Mouse (Mus musculus) small intestine, adult 2 months (tissue): ENCODE results near the gene Capzb. TPM values are rescaled to one million over a fixed set of nuclear protein-coding genes. Genes with fewer than 3 reads are reported as not detected.

ENCODE experiments used
- H3K27ac ChIP-seq: fragments of 200-500 bp; 2 replicates; pipeline ENCODE4 v1.5.1; 2012; ENCODE audit warnings: low read depth, low read length, control low read depth, inconsistent platforms; ENCODE audit not compliant: insufficient read depth
- H3K27me3 ChIP-seq: fragments of 200-500 bp; 2 replicates; pipeline ENCODE4 v1.6.1; 2012; ENCODE audit warnings: mild to moderate bottlenecking, moderate library complexity, low read length, inconsistent platforms; ENCODE audit not compliant: control insufficient read depth, insufficient read depth
- H3K36me3 ChIP-seq: fragments of 200-500 bp; 2 replicates; pipeline ENCODE4 v1.6.1; 2012; ENCODE audit warnings: mild to moderate bottlenecking, low read length, control low read depth, inconsistent platforms; ENCODE audit not compliant: control insufficient read depth, insufficient read depth
- H3K4me1 ChIP-seq: fragments of 200-500 bp; 2 replicates; pipeline ENCODE4 v1.6.1; 2012; ENCODE audit warnings: low read length, inconsistent platforms, mixed read lengths; ENCODE audit not compliant: control insufficient read depth, insufficient read depth, insufficient read length
- H3K4me3 ChIP-seq: fragments of 200-500 bp; 2 replicates; pipeline ENCODE4 v1.5.1; 2012; ENCODE audit warnings: low read depth, mild to moderate bottlenecking, control low read depth, inconsistent platforms, low read length, moderate library complexity
- CTCF ChIP-seq: fragments of 200-500 bp; IDR thresholded peaks from 2 replicates; pipeline ENCODE4 v1.5.1; 2012; ENCODE audit warnings: low read depth, mild to moderate bottlenecking, control low read depth, inconsistent platforms, low read length, moderate library complexity, mixed read lengths; ENCODE audit not compliant: insufficient replicate concordance, insufficient read length; ENCODE audit errors: extremely low read depth
- POLR2A ChIP-seq: fragments of 200-500 bp; IDR thresholded peaks from 2 replicates; pipeline ENCODE4 v1.6.1; 2012; ENCODE audit warnings: low read depth, mild to moderate bottlenecking, control low read depth, inconsistent platforms, low read length, moderate library complexity
- WGBS: fragments of 180-500 bp; shearing (Covaris S2); methylation state at CpG from one replicate; pipeline ENCODE4 v1.1.7; 2018; 5-methylcytosine and 5-hydroxymethylcytosine counted together
- polyA plus RNA-seq: library from polyadenylated mRNA; depleted of rRNA; stranded (reverse); fragments of >200 nt; gene quantifications from 2 replicates; pipeline ENCODE4 v1.2.3, GENCODE M21; 2012

Capzb gene
- polyA plus RNA-seq, 1 experiment = 390 TPM

- H3K27ac ChIP-seq = peak overlapping the region; percentile 56
- H3K4me3 ChIP-seq = no peak overlapping the region
- H3K36me3 ChIP-seq = peaks cover 71% of the 10 kb centered on the region
- WGBS = 68% methylated on average over 6 of the region's 6 CpGs
- TF ChIP-seq POLR2A (no peak), CTCF (no peak)
- H3K4me1 ChIP-seq = no peaks in the 10 kb centered on the region
- H3K27me3 ChIP-seq = no peaks in the 10 kb centered on the region
Measured at GRCm38 (mm10) chr4:139258621-139259301, 66.1 kb downstream of the Capzb start.

GRCm38 (mm10) chr4:139259302-139259871, 66.7 kb downstream of the Capzb start:
- peak overlapping the region; percentile 51 for H3K27ac ChIP-seq
- H3K4me3 ChIP-seq = no peak overlapping the region
- TF ChIP-seq POLR2A (no peak), CTCF (no peak)
- no peaks in the 10 kb centered on the region for H3K27me3 ChIP-seq
- no peaks in the 10 kb centered on the region for H3K4me1 ChIP-seq
- 77% methylated on average over 11 of the region's 11 CpGs for WGBS
- peaks cover 77% of the 10 kb centered on the region for H3K36me3 ChIP-seq

- peaks cover 83% of the 10 kb centered on the region for H3K36me3 ChIP-seq
- 88% methylated on average over 6 of the region's 6 CpGs for WGBS
- no peaks in the 10 kb centered on the region for H3K4me1 ChIP-seq
- TF ChIP-seq POLR2A (no peak), CTCF (no peak)
- no peak overlapping the region for H3K4me3 ChIP-seq
- H3K27ac ChIP-seq = no peak overlapping the region
- H3K27me3 ChIP-seq = no peaks in the 10 kb centered on the region
Measured at GRCm38 (mm10) chr4:139262981-139263380, 70.3 kb downstream of the Capzb start.

- Histone ChIP-seq H3K36me3 (peaks cover 75% of the 10 kb centered on the region), H3K27ac (no peak overlapping the region), H3K27me3 (no peaks in the 10 kb centered on the region), H3K4me3 (no peak overlapping the region), H3K4me1 (no peaks in the 10 kb centered on the region)
- TF ChIP-seq CTCF (no peak), POLR2A (no peak)
- WGBS = 85% methylated on average over 13 of the region's 13 CpGs
Measured at GRCm38 (mm10) chr4:139265783-139266499, 73.2 kb downstream of the Capzb start.

GRCm38 (mm10) chr4:139266500-139266865, 73.8 kb downstream of the Capzb start:
- TF ChIP-seq CTCF = no peak
- TF ChIP-seq POLR2A = no peak
- WGBS = 88% methylated on average over 7 of the region's 7 CpGs
- Histone ChIP-seq H3K4me1 (no peaks in the 10 kb centered on the region), H3K27me3 (no peaks in the 10 kb centered on the region), H3K4me3 (no peak overlapping the region), H3K27ac (no peak overlapping the region), H3K36me3 (peaks cover 72% of the 10 kb centered on the region)

- H3K27ac ChIP-seq = no peak overlapping the region
- TF ChIP-seq CTCF (no peak), POLR2A (no peak)
- WGBS = 88% methylated on average over 3 of the region's 3 CpGs
- H3K36me3 ChIP-seq = peaks cover 71% of the 10 kb centered on the region
- H3K27me3 ChIP-seq = no peaks in the 10 kb centered on the region
- H3K4me3 ChIP-seq = no peak overlapping the region
- no peaks in the 10 kb centered on the region for H3K4me1 ChIP-seq
Measured at GRCm38 (mm10) chr4:139267335-139267734, 74.6 kb downstream of the Capzb start.

GRCm38 (mm10) chr4:139268242-139268641, 75.5 kb downstream of the Capzb start:
- peaks cover 68% of the 10 kb centered on the region for H3K36me3 ChIP-seq
- WGBS = 83% methylated on average over 1 of the region's 1 CpGs

More at GRCm38 (mm10) chr4:139268242-139268641, 75.5 kb downstream of the Capzb start:
- H3K27me3 ChIP-seq = no peaks in the 10 kb centered on the region
- H3K4me1 ChIP-seq = no peaks in the 10 kb centered on the region
- TF ChIP-seq CTCF (no peak), POLR2A (no peak)
- H3K27ac ChIP-seq = no peak overlapping the region
- no peak overlapping the region for H3K4me3 ChIP-seq
